Mouse (Mus musculus): ENCODE results near the gene Creld2. TPM values are rescaled to one million over a fixed set of nuclear protein-coding genes. Genes with fewer than 3 reads are reported as not detected.

The Creld2 gene
- polyA plus RNA-seq, 1 experiment: 1.7 TPM

DNA sequence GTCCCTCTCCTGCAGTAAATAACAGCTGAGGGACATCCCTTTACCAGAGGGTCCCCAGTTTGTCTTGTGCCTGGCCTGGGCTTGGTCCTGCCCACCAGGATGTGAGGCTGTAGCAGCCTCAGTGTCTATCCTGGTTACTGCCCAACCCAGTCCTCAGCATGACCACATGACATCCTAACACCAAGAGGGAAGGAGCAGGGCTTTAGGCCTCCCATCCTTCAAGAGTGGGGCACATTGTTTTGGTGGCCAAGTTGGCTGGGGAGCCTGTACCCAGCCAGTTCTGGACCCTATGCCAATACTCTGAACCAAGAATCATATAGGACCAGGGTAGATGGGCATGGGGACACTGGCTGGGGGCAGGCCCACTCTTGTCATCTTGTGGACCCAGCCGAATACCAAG is 29.2 kb downstream of the Creld2 start:
- no peaks in the 10 kb centered on the region for H3K27me3 ChIP-seq (ENCODE audit: control insufficient read depth)
- H3K9me3 ChIP-seq (ENCODE audit: control insufficient read depth, low read length): no peaks in the 10 kb centered on the region
- no peaks in the 10 kb centered on the region for H3K36me3 ChIP-seq (ENCODE audit: control insufficient read depth)
- no peaks in the 10 kb centered on the region; the same call in 1 of the 2 replicates for H3K4me1 ChIP-seq (ENCODE audit: control insufficient read depth)
- no peak overlapping the region for H3K4me3 ChIP-seq (replicated peaks)
- TF ChIP-seq TAL1 (IDR thresholded peaks at IDR 0.05; ENCODE audit: low read length): no peak
- no peak for TF ChIP-seq GATA1 (IDR thresholded peaks at IDR 0.05; ENCODE audit: low read length)

GRCm38 (mm10) chr15:88849621-88850020 is 30.2 kb downstream of the Creld2 start:
- Histone ChIP-seq H3K9me3 (ENCODE audit: control insufficient read depth, low read length) (no peaks in the 10 kb centered on the region), H3K36me3 (ENCODE audit: control insufficient read depth) (no peaks in the 10 kb centered on the region), H3K4me1 (ENCODE audit: control insufficient read depth) (no peaks in the 10 kb centered on the region; the same call in 1 of the 2 replicates), H3K4me3 (replicated peaks) (no peak overlapping the region), H3K27me3 (ENCODE audit: control insufficient read depth) (no peaks in the 10 kb centered on the region)
- TF ChIP-seq GATA1 (IDR thresholded peaks at IDR 0.05; ENCODE audit: low read length) (no peak), TAL1 (IDR thresholded peaks at IDR 0.05; ENCODE audit: low read length) (no peak)

- TF ChIP-seq TAL1 (IDR thresholded peaks at IDR 0.05; ENCODE audit: low read length) (no peak), GATA1 (IDR thresholded peaks at IDR 0.05; ENCODE audit: low read length) (no peak)
- H3K9me3 ChIP-seq (ENCODE audit: control insufficient read depth, low read length): no peaks in the 10 kb centered on the region
- H3K36me3 ChIP-seq (ENCODE audit: control insufficient read depth): no peaks in the 10 kb centered on the region
- no peaks in the 10 kb centered on the region; the same call in 1 of the 2 replicates for H3K4me1 ChIP-seq (ENCODE audit: control insufficient read depth)
- no peaks in the 10 kb centered on the region for H3K27me3 ChIP-seq (ENCODE audit: control insufficient read depth)
- no peak overlapping the region for H3K4me3 ChIP-seq (replicated peaks)
These were observed 30.8 kb downstream of the Creld2 start for GRCm38 (mm10) chr15:88850146-88850826.

DNA sequence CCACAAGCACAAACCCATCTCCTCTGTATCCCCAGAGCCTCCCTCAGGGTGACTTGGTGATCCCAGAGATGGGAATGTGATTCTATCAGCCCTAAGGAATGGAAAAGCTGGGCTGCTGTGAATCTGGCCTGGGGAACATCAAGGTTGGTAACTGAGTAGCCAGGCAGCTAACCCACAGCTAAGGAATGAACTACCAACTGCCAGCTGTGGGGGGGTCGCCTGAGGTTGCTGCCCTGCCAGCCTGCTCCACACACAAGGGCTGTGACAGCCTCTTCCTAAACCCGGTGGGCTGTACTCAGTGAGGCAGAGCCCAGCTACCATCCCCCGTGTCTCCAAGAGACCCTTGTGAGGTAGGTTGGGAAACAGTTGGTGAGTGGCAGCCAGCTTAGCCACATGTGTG is 31.6 kb downstream of the Creld2 start:
- H3K4me3 ChIP-seq (replicated peaks): no peak overlapping the region
- no peaks in the 10 kb centered on the region for H3K27me3 ChIP-seq (ENCODE audit: control insufficient read depth)
- H3K9me3 ChIP-seq (ENCODE audit: control insufficient read depth, low read length): no peaks in the 10 kb centered on the region
- no peak for TF ChIP-seq GATA1 (IDR thresholded peaks at IDR 0.05; ENCODE audit: low read length)
- TF ChIP-seq TAL1 (IDR thresholded peaks at IDR 0.05; ENCODE audit: low read length): no peak
- H3K36me3 ChIP-seq (ENCODE audit: control insufficient read depth): no peaks in the 10 kb centered on the region
- H3K4me1 ChIP-seq (ENCODE audit: control insufficient read depth): no peaks in the 10 kb centered on the region; the same call in 1 of the 2 replicates

- Histone ChIP-seq H3K36me3 (ENCODE audit: control insufficient read depth) (no peaks in the 10 kb centered on the region), H3K27me3 (ENCODE audit: control insufficient read depth) (no peaks in the 10 kb centered on the region), H3K9me3 (ENCODE audit: control insufficient read depth, low read length) (no peaks in the 10 kb centered on the region), H3K4me1 (ENCODE audit: control insufficient read depth) (no peaks in the 10 kb centered on the region; the same call in 1 of the 2 replicates), H3K4me3 (replicated peaks) (no peak overlapping the region)
- TF ChIP-seq GATA1 (IDR thresholded peaks at IDR 0.05; ENCODE audit: low read length) (no peak), TAL1 (IDR thresholded peaks at IDR 0.05; ENCODE audit: low read length) (no peak)
These were observed 32.2 kb downstream of the Creld2 start for GRCm38 (mm10) chr15:88851507-88852149.

- H3K9me3 ChIP-seq (ENCODE audit: control insufficient read depth, low read length): no peaks in the 10 kb centered on the region
- no peak overlapping the region for H3K4me3 ChIP-seq (replicated peaks)
- no peaks in the 10 kb centered on the region for H3K27me3 ChIP-seq (ENCODE audit: control insufficient read depth)
- no peak for TF ChIP-seq TAL1 (IDR thresholded peaks at IDR 0.05; ENCODE audit: low read length)
- no peak for TF ChIP-seq GATA1 (IDR thresholded peaks at IDR 0.05; ENCODE audit: low read length)
- no peaks in the 10 kb centered on the region for H3K36me3 ChIP-seq (ENCODE audit: control insufficient read depth)
- no peaks in the 10 kb centered on the region; the same call in 1 of the 2 replicates for H3K4me1 ChIP-seq (ENCODE audit: control insufficient read depth)
These were observed 33.7 kb downstream of the Creld2 start for GRCm38 (mm10) chr15:88853106-88853505.

DNA sequence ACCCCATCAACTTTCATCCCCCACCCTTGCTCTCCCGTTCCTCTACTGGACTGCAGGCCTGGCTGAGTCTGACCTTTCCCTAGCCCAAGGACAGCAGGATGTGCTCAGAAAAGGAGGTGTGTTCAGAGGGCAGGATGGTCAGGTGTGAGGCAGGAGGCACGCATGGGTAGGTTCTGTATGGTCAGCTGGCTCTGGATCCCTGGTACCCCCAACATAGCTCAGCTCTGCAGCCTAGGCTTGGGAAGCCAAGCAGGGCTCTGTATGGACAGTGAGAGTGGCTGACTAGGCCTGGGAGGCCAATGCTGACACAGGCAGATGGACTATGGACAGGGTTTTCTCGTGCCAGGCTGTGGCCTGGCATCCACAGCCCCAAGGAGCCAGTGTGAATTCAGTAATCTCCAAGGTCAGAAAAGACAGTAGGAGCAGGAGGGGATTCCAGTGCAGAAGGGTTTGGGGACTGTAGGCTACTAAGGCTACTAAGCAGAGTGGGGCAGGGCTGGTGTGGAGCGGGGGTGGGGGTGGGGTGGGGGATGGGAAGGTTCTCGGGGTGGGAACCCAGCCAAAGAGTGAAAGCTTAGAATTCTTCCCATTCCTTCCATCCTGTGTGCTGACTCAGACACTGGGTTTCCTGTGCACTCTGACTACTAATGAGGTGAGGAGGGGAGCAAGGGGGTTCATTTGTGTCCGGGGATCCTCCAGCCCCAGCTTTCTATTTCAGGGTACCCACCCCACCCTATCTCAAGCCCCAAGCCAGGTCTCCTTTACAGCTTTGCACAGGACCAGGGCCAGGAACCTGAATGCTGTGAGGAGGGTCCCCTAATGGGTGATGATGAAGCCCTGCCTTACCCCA is 34.9 kb downstream of the Creld2 start:
- Histone ChIP-seq H3K4me3 (replicated peaks) (no peak overlapping the region), H3K9me3 (ENCODE audit: control insufficient read depth, low read length) (no peaks in the 10 kb centered on the region), H3K36me3 (ENCODE audit: control insufficient read depth) (no peaks in the 10 kb centered on the region), H3K27me3 (ENCODE audit: control insufficient read depth) (peaks cover 2% of the 10 kb centered on the region; the same call in 1 of the 2 replicates), H3K4me1 (ENCODE audit: control insufficient read depth) (no peaks in the 10 kb centered on the region; the same call in 1 of the 2 replicates)
- TF ChIP-seq TAL1 (IDR thresholded peaks at IDR 0.05; ENCODE audit: low read length): no peak
- TF ChIP-seq GATA1 (IDR thresholded peaks at IDR 0.05; ENCODE audit: low read length): no peak

DNA sequence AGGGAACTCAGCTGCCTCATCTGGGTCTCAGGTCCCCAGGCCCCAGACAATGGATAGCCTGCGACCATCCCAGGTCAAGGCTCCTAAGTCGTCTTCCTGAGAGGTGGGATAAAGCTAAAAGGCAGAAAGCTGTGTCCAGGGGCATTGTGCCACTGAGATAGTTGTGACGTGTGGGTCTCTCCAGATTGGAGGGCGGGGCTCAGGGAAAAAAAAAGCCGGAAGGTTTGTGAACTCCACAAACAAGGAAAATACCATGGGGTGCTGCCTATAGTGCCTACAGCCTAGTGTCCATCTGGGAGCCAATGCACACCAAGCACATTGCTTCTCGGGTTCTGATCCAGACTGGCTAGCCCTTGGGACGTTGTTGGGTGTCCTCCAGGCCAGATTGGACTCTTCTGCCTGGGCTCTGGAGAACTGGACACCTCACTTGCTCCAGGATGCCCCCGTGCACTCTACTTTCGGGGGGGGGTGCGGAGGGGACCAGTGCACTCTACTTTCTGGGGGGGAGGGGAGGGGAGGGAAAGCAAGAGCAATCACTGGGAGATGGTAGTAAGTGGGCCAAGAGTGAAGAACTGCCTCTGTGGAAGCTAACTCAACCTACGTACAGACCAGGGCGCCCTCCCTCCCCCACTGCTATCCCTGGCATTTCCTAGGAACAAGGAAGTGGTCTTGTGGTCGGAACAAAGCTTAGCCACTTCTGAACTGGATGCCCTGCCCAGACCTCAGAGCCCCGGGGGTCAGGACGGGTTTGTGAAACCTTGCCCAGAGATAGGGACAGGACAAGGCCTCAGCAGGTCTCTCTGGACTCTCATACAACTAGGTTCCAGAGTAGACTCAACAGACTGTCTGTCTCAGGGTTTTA is 35.8 kb downstream of the Creld2 start:
- H3K9me3 ChIP-seq (ENCODE audit: control insufficient read depth, low read length): no peaks in the 10 kb centered on the region
- peaks cover 2% of the 10 kb centered on the region; the same call in 1 of the 2 replicates for H3K27me3 ChIP-seq (ENCODE audit: control insufficient read depth)

More for the DNA sequence above, 35.8 kb downstream of the Creld2 start:
- H3K36me3 ChIP-seq (ENCODE audit: control insufficient read depth): no peaks in the 10 kb centered on the region
- TF ChIP-seq GATA1 (IDR thresholded peaks at IDR 0.05; ENCODE audit: low read length) (no peak), TAL1 (IDR thresholded peaks at IDR 0.05; ENCODE audit: low read length) (no peak)
- H3K4me1 ChIP-seq (ENCODE audit: control insufficient read depth): no peaks in the 10 kb centered on the region; the same call in 1 of the 2 replicates
- H3K4me3 ChIP-seq (replicated peaks): no peak overlapping the region

All from erythroblast, embryonic 14.5 days (primary cell).